Mouse (Mus musculus) thymus, adult 18-20 months (tissue): ENCODE data around the gene Nrxn3.

ENCODE experiments used
- DNase-seq, 2 experiments: peaks; one replicate each; pipeline ENCODE4 v3.0.0; 2022; ENCODE audit warnings: mixed read lengths in 2 of 2

Nrxn3 gene

DNA sequence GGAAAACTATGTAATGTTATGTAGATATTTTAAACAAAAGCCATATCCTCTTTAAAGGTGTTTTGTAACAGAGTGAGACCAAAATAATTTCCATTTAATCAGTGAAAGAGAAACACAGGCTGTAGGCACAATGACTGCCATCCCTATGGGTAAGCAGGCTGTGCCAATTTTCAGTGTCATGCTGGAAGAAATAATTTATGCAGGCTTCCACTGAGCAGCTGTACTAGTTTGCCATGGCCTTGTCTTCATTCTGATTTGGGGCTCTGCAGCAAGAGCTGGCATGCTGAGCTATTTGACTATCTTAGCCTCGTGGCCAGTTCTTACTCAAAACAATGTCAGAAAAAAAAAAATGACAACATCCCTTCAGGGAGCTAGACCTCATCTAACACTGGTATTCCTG, 647.3 kb downstream of the Nrxn3 start:
- DNase-seq: no peak

- no peak for DNase-seq
Measured at GRCm38 (mm10) chr12:89376600-89376999, 653.9 kb downstream of the Nrxn3 start.

GRCm38 (mm10) chr12:89377051-89377643, 654.5 kb downstream of the Nrxn3 start:
- no peak for DNase-seq

GRCm38 (mm10) chr12:89377687-89378086, 655.0 kb downstream of the Nrxn3 start:
- no peak for DNase-seq

GRCm38 (mm10) chr12:89383254-89383653, 660.6 kb downstream of the Nrxn3 start:
- no peak for DNase-seq

- DNase-seq: no peak
Measured at GRCm38 (mm10) chr12:89395121-89395792, 672.6 kb downstream of the Nrxn3 start.

DNA sequence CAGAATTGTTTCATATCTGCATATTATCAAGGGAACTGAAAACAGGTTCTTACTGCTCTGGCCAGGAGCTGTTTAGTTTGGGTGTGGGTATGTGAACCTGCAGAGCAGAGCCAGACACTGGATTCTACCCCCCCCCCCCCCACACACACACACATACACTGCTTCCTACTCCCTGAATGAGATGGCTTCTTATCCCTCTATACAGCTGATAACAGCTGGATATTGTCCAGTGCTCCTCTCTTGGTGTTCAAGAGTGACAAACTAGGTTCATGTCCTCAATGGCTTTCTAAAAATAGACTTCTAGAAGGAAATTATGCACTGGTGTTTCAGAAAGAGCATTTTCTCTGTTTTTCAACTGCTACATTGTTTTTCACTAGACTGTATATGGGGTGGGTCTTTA, 713.8 kb downstream of the Nrxn3 start:
- no peak for DNase-seq

DNA sequence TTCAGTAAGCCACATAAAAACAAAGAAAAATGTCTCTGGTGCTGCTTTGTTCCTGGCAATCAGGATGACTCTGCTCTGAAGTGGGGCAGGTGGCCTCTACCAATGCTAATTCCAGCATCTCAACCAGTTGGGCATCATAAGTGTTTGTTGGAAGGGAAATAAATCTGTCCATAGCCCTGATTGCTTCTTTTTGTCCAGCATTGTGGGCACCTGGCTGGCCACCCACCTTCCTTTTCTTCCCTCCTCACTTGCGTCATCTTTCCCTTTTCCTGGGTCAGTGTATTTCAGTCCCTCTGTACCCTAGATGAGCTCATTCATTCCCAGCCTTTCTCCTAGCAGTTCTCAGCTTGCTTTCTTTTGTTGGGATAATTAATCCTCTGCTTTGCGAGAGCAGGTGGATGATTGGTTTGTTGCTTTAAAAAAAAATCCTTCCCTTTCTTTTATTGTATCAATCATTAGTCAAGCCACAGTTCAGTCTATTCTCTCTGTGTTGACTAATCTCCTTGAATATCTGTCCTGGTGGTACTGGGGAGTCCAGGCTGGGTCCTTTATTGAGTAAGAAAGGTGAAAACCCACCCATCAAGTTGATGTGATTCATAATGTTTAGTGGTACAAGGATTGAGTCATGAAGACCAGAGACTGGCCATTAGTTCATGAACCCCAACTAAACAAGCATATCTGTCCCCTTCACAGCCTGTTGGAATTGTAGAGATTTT, 719.8 kb downstream of the Nrxn3 start:
- no peak for DNase-seq

- no peak for DNase-seq
Measured at GRCm38 (mm10) chr12:89450667-89451298, 728.1 kb downstream of the Nrxn3 start.

- no peak for DNase-seq
Measured at GRCm38 (mm10) chr12:89470226-89470625, 747.5 kb downstream of the Nrxn3 start.

DNA sequence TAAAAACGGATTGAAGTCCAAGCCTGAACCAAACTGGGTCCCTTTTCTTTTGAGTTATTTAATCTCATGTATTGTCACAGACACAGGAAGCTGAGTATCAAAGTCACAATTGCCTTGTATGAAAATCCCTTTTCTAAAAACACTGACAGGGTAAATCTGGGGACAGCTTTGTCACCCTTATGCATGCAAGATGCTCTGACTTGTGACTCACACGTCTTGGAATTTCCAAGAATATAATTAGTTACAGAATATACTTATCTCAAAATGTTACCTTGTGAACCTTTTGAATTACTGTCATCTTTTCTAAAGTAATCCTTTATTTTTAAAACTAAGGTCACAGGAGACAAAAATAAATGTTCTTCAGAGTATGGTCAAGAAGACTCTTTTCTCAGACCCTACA, 748.6 kb downstream of the Nrxn3 start:
- DNase-seq: no peak

DNA sequence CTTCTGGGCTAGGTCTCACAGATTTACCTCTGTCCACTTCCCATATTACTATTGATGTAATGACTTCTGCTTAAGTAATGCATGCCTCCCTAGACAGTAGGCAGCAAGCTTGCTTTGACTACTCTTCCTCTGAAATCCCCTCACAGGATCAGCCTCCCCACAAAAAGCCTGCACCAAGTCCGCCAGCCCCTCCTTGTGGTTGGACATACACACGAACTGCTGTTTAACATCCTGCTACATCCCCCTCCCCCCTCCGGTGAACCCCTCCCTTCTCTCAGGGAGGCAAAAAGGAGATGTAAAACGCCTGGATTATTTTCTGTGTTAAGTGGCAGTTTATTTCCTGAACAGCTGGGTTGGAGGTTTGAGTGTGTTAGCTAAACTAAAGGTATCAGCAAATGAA, 749.2 kb downstream of the Nrxn3 start:
- DNase-seq: no peak

GRCm38 (mm10) chr12:89479096-89479495, 756.4 kb downstream of the Nrxn3 start:
- no peak for DNase-seq

GRCm38 (mm10) chr12:89482223-89482622, 759.5 kb downstream of the Nrxn3 start:
- DNase-seq: no peak

- no peak for DNase-seq
Measured at GRCm38 (mm10) chr12:89504026-89504425, 781.4 kb downstream of the Nrxn3 start.

- no peak for DNase-seq
Measured at GRCm38 (mm10) chr12:89505121-89505764, 782.6 kb downstream of the Nrxn3 start.

DNA sequence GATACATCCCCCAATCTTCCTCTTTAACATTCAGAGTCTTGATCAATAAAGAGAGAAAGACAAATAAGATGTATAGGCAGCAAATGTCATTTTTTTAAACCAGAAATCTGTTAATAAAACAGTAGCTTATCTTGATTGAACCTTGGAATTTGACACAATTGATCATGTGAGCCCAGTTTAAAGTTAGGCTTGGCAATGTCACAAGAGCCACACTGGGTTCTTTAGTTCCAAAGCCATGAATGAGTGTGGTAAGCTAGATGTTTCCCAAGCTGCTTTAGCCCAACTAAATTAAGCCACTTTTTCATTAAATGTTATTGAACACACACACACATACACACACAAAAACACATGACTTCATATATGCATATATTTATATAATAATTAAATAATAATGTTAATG, 786.3 kb downstream of the Nrxn3 start:
- DNase-seq: no peak

- DNase-seq: no peak
Measured at GRCm38 (mm10) chr12:89513759-89514158, 791.1 kb downstream of the Nrxn3 start.

DNA sequence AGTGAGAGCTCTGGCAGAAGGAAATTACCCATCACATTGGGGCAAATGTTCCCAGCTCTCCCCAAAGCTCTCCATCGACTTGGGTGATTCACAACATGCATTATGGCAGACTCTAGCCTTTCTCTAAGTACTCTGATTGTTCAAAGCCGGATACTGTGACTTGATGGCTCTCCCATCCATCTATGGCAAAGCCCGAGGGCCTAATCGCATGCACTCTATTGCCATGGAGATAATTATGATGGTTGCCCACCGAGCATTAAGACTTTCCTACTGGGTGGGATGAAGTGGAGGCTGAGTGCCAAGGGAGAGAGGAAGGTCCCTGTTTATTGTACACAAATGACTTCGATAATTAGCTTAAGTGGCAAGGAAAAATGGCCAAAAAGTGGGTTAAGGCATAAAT, 793.4 kb downstream of the Nrxn3 start:
- DNase-seq: no peak

- no peak for DNase-seq
Measured at GRCm38 (mm10) chr12:89530679-89531350, 808.1 kb downstream of the Nrxn3 start.

- DNase-seq: no peak
Measured at GRCm38 (mm10) chr12:89551291-89551690, 828.6 kb downstream of the Nrxn3 start.

DNA sequence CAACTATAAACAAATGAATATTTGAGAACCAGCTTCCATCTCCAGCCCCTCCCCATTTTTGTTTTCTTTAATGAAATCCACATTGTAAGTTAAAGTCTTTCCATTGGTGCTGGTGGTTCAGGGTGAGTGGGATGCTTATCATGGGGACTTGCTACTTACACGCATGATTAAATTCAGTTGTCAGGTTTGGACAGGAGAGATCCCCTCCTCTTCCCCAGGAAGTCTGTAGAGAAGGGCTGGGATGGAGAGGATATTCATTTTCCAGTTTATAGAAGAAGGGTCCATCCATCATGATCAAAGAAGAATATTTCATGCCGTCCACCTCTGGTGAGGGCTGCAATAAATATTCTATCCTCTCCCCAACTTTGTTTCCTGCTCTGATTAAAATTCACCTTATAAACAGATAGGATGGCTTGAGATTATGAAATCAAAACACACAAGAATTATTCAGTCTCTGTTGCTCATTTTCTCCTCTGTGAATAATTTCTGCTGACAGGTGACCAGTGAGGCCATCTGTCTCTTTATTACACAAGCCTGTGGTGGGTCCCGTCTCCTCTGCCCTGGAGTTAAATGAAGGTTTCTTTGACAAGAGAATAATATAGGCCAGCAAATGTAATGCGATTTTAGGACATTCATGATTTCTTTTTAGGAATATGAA, 830.7 kb downstream of the Nrxn3 start:
- DNase-seq: no peak
